Comparison of ENCODE assay signal across 11 mouse cellular contexts in genomic region chr3:58135607-58136365, GRCm38 (mm10).
DNase-seq lines count a peak whose midpoint lies in the region; ATAC-seq and TF ChIP-seq lines count a peak whose summit lies in the region.
"Had no signal": no experiment of that assay in that cellular context is flagged by ENCODE, and none has a peak within 500 bp of the region (broad histone marks: within the 10 kb centered on the region; RNA-seq: fewer than 3 reads in every experiment).

No protein-coding gene starts in this region.

- no peaks in the 10 kb centered on the region for H3K36me3 ChIP-seq in midbrain, embryonic 13.5 days
- no peaks in the 10 kb centered on the region for H3K36me3 ChIP-seq in midbrain, embryonic 10.5 days
- no peaks in the 10 kb centered on the region for H3K36me3 ChIP-seq in forebrain, embryonic 15.5 days
- no peaks in the 10 kb centered on the region for H3K36me3 ChIP-seq in liver, postnatal 0 days (replicated peaks; ENCODE audit: insufficient read depth, low read length)

- no peak for TF ChIP-seq CTCF in liver, postnatal 0 days (IDR thresholded peaks at IDR 0.05; ENCODE audit: low read depth)

- peak; percentile 69; the same call in 1 of the 2 replicates for ATAC-seq in midbrain, embryonic 13.5 days
- peak; percentile 96 for ATAC-seq in forebrain, embryonic 15.5 days (replicated peaks)
- ATAC-seq in liver, postnatal 0 days = no peak

- DNase-seq in midbrain, embryonic 10.5 days (ENCODE audit: low spot score) = no peak
- DNase-seq in embryo, embryonic 10 days (ENCODE audit: low spot score) = peak; percentile 62
- peak; percentile 77 for DNase-seq in retina, embryonic 14.5 days (ENCODE audit: low spot score)
- no peak for DNase-seq in liver, postnatal 0 days
- no peak for DNase-seq in kidney, adult 11 months
- no peak for DNase-seq in layer of hippocampus, adult 18-20 months (ENCODE audit: low spot score in 2 of 2)
- DNase-seq: kidney, postnatal 25 days; lung, embryonic 14.5 days; thymus, postnatal 4 days had no signal

- H3K4me1 ChIP-seq in midbrain, embryonic 13.5 days (replicated peaks) = peaks cover 6% of the 10 kb centered on the region; the same call in 1 of the 2 replicates
- H3K4me1 ChIP-seq in midbrain, embryonic 10.5 days = peaks cover 4% of the 10 kb centered on the region
- H3K4me1 ChIP-seq in forebrain, embryonic 15.5 days = peaks cover 10% of the 10 kb centered on the region
- no peaks in the 10 kb centered on the region for H3K4me1 ChIP-seq in liver, postnatal 0 days (ENCODE audit: insufficient read depth)

- 32% methylated on average over 10 of the region's 10 CpGs for WGBS in midbrain, embryonic 13.5 days
- 37% methylated on average over 10 of the region's 10 CpGs for WGBS in midbrain, embryonic 10.5 days
- WGBS in forebrain, embryonic 15.5 days = 12% methylated on average over 10 of the region's 10 CpGs
- 55% methylated on average over 10 of the region's 10 CpGs for WGBS in liver, postnatal 0 days (ENCODE audit: insufficient replicate concordance)

- no peaks in the 10 kb centered on the region for H3K27me3 ChIP-seq in midbrain, embryonic 13.5 days
- H3K27me3 ChIP-seq in midbrain, embryonic 10.5 days (ENCODE audit: low read depth, poor library complexity, severe bottlenecking) = no peaks in the 10 kb centered on the region
- no peaks in the 10 kb centered on the region for H3K27me3 ChIP-seq in forebrain, embryonic 15.5 days
- H3K27me3 ChIP-seq in liver, postnatal 0 days (ENCODE audit: insufficient read depth, low read length) = no peaks in the 10 kb centered on the region

- no peak overlapping the region for H3K27ac ChIP-seq in midbrain, embryonic 13.5 days
- no peak overlapping the region for H3K27ac ChIP-seq in midbrain, embryonic 10.5 days (replicated peaks)
- H3K27ac ChIP-seq in forebrain, embryonic 15.5 days (replicated peaks) = peak overlapping the region; percentile 74
- no peak overlapping the region for H3K27ac ChIP-seq in liver, postnatal 0 days (ENCODE audit: low read depth)

- H3K4me2 ChIP-seq in midbrain, embryonic 13.5 days (replicated peaks) = no peak overlapping the region
- H3K4me2 ChIP-seq in forebrain, embryonic 15.5 days (replicated peaks) = no peak overlapping the region
- H3K4me2 ChIP-seq in liver, postnatal 0 days (ENCODE audit: low read depth, low read length) = no peak overlapping the region
- H3K4me2 ChIP-seq: lung, embryonic 14.5 days had no signal

- H3K4me3 ChIP-seq in midbrain, embryonic 13.5 days (replicated peaks) = no peak overlapping the region
- no peak overlapping the region for H3K4me3 ChIP-seq in midbrain, embryonic 10.5 days
- H3K4me3 ChIP-seq in forebrain, embryonic 15.5 days = no peak overlapping the region
- H3K4me3 ChIP-seq in liver, postnatal 0 days (ENCODE audit: low read depth, low read length) = no peak overlapping the region

- no peak for TF ChIP-seq EP300 in liver, postnatal 0 days (IDR thresholded peaks at IDR 0.05; ENCODE audit: low read depth)

- H3K9ac ChIP-seq in midbrain, embryonic 13.5 days (replicated peaks) = 0 out of 2 replicates have a peak overlapping the region, but pooled peaks have one; percentile 14
- H3K9ac ChIP-seq in forebrain, embryonic 15.5 days (replicated peaks) = no peak overlapping the region
- H3K9ac ChIP-seq in liver, postnatal 0 days (replicated peaks) = no peak overlapping the region
- H3K9ac ChIP-seq: lung, embryonic 14.5 days had no signal

- no peaks in the 10 kb centered on the region for H3K9me3 ChIP-seq in midbrain, embryonic 13.5 days
- no peaks in the 10 kb centered on the region for H3K9me3 ChIP-seq in midbrain, embryonic 10.5 days (replicated peaks)
- H3K9me3 ChIP-seq in forebrain, embryonic 15.5 days = no peaks in the 10 kb centered on the region
- H3K9me3 ChIP-seq in liver, postnatal 0 days (ENCODE audit: low read length) = no peaks in the 10 kb centered on the region

Comparison
In these comparisons a context has a peak if more than half of its experiments do, and no peak if none do; other contexts are left out.
1. DNase-seq: peak in embryo, embryonic 10 days (single experiment) and retina, embryonic 14.5 days (single experiment); none in midbrain, embryonic 10.5 days (single experiment), liver, postnatal 0 days (single experiment), kidney, adult 11 months (single experiment) and layer of hippocampus, adult 18-20 months (0 of 2).